Mouse (Mus musculus): ENCODE data around the gene Zdhhc4. TPM values are rescaled to one million over a fixed set of nuclear protein-coding genes. Genes with fewer than 3 reads are reported as not detected.

The Zdhhc4 gene
- polyA plus RNA-seq, 1 experiment from 2014 or later, result 72.3 TPM

DNA sequence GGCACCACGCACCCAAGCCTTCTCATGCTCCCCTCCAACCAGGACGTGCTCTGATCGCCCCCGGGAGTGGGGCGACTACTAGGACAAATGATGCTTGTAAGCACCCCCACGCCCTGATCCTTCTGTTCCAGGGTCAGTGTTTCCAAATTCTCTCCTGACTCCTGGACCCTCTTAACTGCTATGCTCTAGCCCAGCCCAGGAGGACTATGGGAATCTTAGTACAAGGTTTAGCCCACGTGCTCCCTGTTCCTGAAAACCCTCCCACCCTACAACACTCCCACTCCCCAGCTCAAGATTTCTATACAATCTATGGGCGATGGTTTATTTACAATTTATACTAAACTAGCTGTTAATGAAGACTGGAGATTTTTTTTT is 13.6 kb downstream of the Zdhhc4 start:
- Histone ChIP-seq H3K27me3 (no peaks in the 10 kb centered on the region), H3K9me3 (no peaks in the 10 kb centered on the region), H3K4me2 (peak overlapping the region; percentile 82), H3K27ac (no peak overlapping the region), H3K4me1 (peaks cover 24% of the 10 kb centered on the region), H3K36me3 (peaks cover 75% of the 10 kb centered on the region), H3K9ac (no peak overlapping the region), H3K4me3 (peak overlapping the region; percentile 91)
- WGBS, result 14% methylated on average over 8 of the region's 8 CpGs
- ATAC-seq (ENCODE audit: insufficient number of reproducible peaks, low FRiP score, low TSS enrichment, low read depth), result 0 out of 2 replicates have a peak, but pooled peaks have one; percentile 9

DNA sequence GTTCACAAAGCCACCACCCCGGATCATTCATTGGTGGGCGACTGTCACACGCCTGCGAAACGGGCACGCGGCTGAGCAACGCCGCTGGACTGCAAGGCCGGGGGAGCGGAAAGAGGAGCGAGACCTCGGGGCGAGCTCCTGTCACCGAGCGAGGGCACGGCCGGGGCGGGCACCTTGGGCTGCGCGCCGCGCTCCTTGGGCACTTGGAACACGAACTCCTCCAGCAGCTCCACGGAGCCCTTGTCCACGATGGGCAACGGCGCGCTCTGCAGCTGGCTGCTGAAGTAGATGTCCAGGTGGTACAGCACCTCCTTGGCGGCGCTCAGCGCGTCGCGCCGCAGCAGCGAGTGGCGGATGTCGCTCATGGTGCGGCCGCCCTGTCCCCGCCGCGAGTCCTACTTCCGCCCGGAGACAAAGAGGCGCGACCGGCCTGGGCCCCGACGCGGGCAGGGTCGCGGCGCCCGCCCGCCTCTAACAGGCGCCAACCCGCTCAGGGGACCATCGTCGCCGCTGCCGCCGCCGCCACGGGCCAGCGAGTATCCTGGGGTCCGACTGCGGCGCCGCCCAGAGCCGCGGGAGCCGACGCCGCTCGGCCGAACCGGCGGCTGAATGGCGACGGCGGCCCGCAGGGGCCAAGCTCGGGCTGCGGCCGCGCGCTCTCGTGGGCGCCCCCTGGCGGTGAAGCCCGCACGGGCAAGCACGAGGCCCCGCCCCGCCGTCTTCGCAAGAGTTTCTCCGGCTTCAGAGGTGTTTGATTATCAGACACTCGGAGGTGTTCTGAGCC is 14.1 kb downstream of the Zdhhc4 start, which contains the start of gene E130309D02Rik:
TSS of gene E130309D02Rik (minus strand) at position 631 of the 784 bp plus-strand sequence.
- Histone ChIP-seq H3K4me3 (peak within 1 kb of the TSS; percentile 91), H3K36me3 (peaks cover 75% of the 10 kb centered on the region), H3K27me3 (no peaks in the 10 kb centered on the region), H3K9me3 (no peaks in the 10 kb centered on the region), H3K9ac (peak within 1 kb of the TSS; percentile 89), H3K4me1 (peaks cover 24% of the 10 kb centered on the region), H3K4me2 (peak within 1 kb of the TSS; percentile 82), H3K27ac (peak within 1 kb of the TSS; percentile 90)
- WGBS, result under 1% methylated on average over 93 of the region's 101 CpGs
- ATAC-seq (ENCODE audit: insufficient number of reproducible peaks, low FRiP score, low TSS enrichment, low read depth), result peak; percentile 75

DNA sequence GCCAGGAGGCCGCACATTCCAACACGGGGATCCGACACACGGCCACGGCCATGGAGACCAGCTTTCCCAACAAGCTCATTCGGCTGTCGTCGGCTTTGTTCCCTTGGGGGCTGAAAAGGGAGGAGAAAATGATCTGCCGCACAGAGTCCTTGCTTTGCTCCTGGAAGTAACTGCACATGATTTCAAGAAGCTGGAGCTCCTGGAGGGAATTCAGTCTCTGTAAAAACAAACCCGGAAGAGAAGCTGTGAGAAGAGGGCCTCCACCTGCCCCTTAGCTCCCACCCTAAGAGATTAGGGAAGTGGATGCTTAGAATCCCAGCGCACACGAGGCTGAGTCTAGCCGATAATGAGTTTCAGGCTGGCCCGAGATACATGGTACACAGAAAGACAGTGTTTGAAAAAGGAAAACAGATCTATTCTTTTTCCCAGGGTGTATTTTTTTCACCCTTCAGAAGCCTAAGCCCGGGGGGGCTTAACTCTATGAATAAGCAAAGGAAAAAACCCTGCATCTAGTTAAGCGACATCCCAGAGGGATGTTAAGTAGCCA is 14.8 kb downstream of the Zdhhc4 start:
- no peaks in the 10 kb centered on the region for H3K27me3 ChIP-seq
- peak overlapping the region; percentile 82 for H3K4me2 ChIP-seq
- ATAC-seq (ENCODE audit: insufficient number of reproducible peaks, low FRiP score, low TSS enrichment, low read depth), result no peak
- 0 out of 2 replicates have a peak overlapping the region, but pooled peaks have one; percentile 90 for H3K27ac ChIP-seq
- peaks cover 24% of the 10 kb centered on the region for H3K4me1 ChIP-seq
- H3K9ac ChIP-seq, result peak overlapping the region; percentile 89
- H3K4me3 ChIP-seq, result peak overlapping the region; percentile 91
- no peaks in the 10 kb centered on the region for H3K9me3 ChIP-seq
- WGBS, result 1% methylated on average over 16 of the region's 16 CpGs
- peaks cover 75% of the 10 kb centered on the region for H3K36me3 ChIP-seq

DNA sequence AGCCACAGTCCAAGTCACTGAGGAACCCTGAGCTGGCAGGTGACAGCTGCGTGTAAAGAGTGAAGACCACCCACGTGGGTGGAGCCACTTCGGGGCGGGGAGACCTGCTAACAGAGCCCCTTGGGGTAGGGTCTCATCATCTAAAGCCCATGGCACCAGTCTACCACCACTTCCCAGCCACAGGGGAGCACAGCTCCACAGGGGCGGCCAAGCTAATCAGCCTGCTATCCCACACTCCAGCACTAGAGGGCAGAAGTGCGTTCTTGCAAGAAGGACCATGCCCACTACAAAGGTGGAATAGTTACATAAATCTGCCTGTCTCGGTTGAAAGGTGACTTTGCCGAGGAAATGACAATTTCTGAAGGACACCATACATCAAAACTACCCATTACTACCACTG is 17.2 kb downstream of the Zdhhc4 start:
- no peak overlapping the region for H3K4me2 ChIP-seq
- no peak for ATAC-seq (ENCODE audit: insufficient number of reproducible peaks, low FRiP score, low TSS enrichment, low read depth)
- H3K4me1 ChIP-seq, result peaks cover 24% of the 10 kb centered on the region
- H3K9ac ChIP-seq, result no peak overlapping the region
- no peak overlapping the region for H3K27ac ChIP-seq
- H3K27me3 ChIP-seq, result no peaks in the 10 kb centered on the region
- no peaks in the 10 kb centered on the region for H3K9me3 ChIP-seq
- 65% methylated on average over 8 of the region's 8 CpGs for WGBS
- peaks cover 75% of the 10 kb centered on the region for H3K36me3 ChIP-seq
- no peak overlapping the region for H3K4me3 ChIP-seq

DNA sequence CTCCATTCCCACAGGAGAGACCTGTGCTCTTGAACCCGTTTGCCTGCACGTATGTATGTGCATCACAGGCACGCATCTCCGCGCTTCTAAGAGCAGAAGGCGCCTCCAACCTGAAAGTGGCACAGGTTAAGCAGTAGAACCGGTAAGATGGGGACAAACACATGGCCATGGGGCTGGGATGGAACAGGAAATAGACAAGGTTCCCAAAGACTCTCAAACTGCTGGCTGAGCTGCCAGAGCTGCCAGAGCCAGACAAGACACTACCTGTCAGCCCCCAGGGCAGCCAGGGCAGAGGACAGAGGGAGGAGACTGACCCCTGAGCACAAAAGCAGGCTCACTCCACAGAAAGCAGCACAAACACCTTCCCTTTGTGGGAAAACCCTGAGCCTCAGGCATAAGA is 19.1 kb downstream of the Zdhhc4 start:
- H3K4me2 ChIP-seq, result no peak overlapping the region
- peaks cover 20% of the 10 kb centered on the region for H3K4me1 ChIP-seq
- H3K36me3 ChIP-seq, result peaks cover 84% of the 10 kb centered on the region
- H3K9ac ChIP-seq, result no peak overlapping the region; the same call in 1 of the 2 replicates
- no peaks in the 10 kb centered on the region for H3K27me3 ChIP-seq
- WGBS, result 86% methylated on average over 7 of the region's 7 CpGs
- H3K27ac ChIP-seq, result no peak overlapping the region
- ATAC-seq (ENCODE audit: insufficient number of reproducible peaks, low FRiP score, low TSS enrichment, low read depth), result no peak
- H3K9me3 ChIP-seq, result no peaks in the 10 kb centered on the region
- no peak overlapping the region for H3K4me3 ChIP-seq

DNA sequence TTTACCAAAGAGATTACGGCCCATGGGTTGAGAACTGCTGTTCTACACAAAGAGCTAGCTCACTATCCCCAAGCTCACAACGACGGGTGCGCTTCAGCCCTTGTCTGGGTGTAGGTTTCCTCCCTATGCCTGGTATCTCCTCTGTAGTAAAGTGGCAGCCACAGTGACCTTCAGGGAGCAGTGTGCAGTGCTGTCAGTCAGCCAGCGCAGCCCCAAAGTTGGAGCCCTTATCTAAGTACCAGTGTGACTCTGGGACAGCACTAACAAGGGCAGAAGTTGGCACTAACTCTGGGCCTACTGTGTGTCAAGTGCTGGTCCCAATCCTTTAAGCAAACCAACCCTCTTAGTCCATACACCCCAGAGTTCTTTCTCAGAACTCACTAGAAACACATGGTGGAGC is 20.2 kb downstream of the Zdhhc4 start:
- Histone ChIP-seq H3K36me3 (peaks cover 92% of the 10 kb centered on the region), H3K27ac (no peak overlapping the region), H3K9ac (no peak overlapping the region), H3K9me3 (no peaks in the 10 kb centered on the region), H3K4me1 (peaks cover 15% of the 10 kb centered on the region), H3K27me3 (no peaks in the 10 kb centered on the region), H3K4me3 (no peak overlapping the region), H3K4me2 (no peak overlapping the region)
- no peak for ATAC-seq (ENCODE audit: insufficient number of reproducible peaks, low FRiP score, low TSS enrichment, low read depth)
- WGBS, result 94% methylated on average over 5 of the region's 5 CpGs

DNA sequence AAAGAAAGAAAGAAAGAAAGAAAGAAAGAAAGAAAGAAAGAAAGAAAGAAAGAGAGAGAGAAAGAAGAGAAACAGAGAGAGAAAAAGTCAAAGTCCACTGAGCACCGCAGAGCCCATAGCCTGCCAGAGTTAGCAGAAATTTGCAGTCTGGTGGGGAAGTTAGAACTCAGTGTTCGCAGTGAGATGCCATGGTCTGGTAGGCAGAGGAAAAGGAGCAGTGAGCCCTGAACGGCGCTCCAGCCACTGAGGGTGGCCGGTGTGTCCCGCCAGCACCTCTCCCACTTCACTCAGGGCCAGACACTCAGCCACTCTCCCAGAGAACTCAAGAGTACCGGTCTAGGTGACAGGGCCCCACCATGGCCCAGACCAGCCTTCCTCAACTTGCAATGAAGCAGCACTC is 24.8 kb downstream of the Zdhhc4 start:
- ATAC-seq (ENCODE audit: insufficient number of reproducible peaks, low FRiP score, low TSS enrichment, low read depth), result no peak
- Histone ChIP-seq H3K36me3 (peaks cover 96% of the 10 kb centered on the region), H3K27me3 (no peaks in the 10 kb centered on the region), H3K4me3 (no peak overlapping the region), H3K27ac (no peak overlapping the region), H3K4me2 (no peak overlapping the region), H3K9me3 (no peaks in the 10 kb centered on the region), H3K9ac (no peak overlapping the region), H3K4me1 (no peaks in the 10 kb centered on the region)
- 90% methylated on average over 7 of the region's 7 CpGs for WGBS

DNA sequence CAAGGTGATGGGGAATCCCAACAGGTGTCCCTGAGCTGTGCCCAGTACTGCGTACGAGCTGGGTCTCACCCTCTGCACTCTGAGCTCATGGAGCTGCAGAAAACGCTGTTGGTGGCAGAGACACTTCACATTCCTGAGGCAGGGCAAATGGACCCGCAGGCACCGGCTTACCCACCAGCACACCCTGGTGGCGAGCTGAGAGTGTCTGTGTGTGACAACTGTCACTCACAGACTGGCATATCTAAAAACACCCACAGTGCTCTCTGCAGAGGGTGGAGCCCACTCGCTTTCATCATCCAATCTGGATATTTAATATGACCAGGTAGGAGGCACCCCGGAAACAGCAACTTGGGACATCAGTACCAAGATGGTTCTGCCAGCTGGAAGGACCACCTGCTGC is 27.8 kb downstream of the Zdhhc4 start:
- no peaks in the 10 kb centered on the region for H3K9me3 ChIP-seq
- ATAC-seq (ENCODE audit: insufficient number of reproducible peaks, low FRiP score, low TSS enrichment, low read depth), result no peak
- 79% methylated on average over 8 of the region's 8 CpGs for WGBS

DNA sequence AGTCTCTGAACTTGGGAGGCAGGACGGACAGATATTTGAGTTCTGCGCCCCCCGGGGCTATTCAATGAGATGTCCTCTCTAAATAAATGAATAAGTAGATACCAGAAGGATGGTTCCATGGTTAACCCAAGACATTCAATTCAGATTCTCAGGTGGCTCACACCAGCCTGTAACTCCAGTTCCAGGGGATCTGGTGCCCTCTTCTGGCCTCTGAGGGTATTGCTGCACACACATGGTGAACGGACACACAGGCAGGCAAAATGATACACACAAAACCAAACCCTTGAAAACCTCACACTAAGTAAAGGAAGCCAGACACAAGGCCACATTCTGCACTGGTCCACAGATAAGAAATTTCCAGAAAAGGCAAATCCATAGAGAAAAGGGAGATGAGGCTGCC is 29.4 kb downstream of the Zdhhc4 start:
- H3K36me3 ChIP-seq, result peaks cover 61% of the 10 kb centered on the region
- ATAC-seq (ENCODE audit: insufficient number of reproducible peaks, low FRiP score, low TSS enrichment, low read depth), result no peak
- WGBS, result 95% methylated on average over 4 of the region's 4 CpGs
- H3K27me3 ChIP-seq, result peaks cover under 1% of the 10 kb centered on the region; the same call in 1 of the 2 replicates
- H3K4me3 ChIP-seq, result no peak overlapping the region
- no peaks in the 10 kb centered on the region for H3K4me1 ChIP-seq
- no peak overlapping the region for H3K4me2 ChIP-seq
- no peak overlapping the region for H3K27ac ChIP-seq
- no peak overlapping the region for H3K9ac ChIP-seq
- H3K9me3 ChIP-seq, result no peaks in the 10 kb centered on the region

More for the DNA sequence above, 27.8 kb downstream of the Zdhhc4 start:
- peaks cover 77% of the 10 kb centered on the region for H3K36me3 ChIP-seq
- H3K9ac ChIP-seq, result no peak overlapping the region
- no peak overlapping the region for H3K4me3 ChIP-seq
- no peak overlapping the region for H3K4me2 ChIP-seq
- no peak overlapping the region for H3K27ac ChIP-seq
- H3K27me3 ChIP-seq, result no peaks in the 10 kb centered on the region
- H3K4me1 ChIP-seq, result no peaks in the 10 kb centered on the region

DNA sequence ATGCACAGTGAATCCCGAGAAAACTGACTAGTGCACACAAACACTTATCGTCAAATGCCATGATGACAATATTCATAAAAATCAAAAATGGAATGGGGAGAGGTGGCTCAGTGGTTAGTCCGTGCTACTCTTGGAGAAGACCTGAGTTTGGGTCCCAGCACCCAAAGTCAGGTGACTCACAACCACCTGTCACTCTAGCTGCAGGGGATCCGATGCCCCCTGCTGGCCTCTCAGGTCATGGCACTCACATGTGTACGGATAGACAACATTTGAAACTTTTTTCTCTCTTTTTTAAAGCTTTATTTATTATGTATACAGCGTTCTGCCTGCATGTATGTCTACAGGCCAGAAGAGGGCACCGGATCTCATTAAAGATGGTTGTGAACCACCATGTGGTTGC is 30.7 kb downstream of the Zdhhc4 start:
- 91% methylated on average over 7 of the region's 7 CpGs for WGBS
- no peak overlapping the region for H3K27ac ChIP-seq
- no peak for ATAC-seq (ENCODE audit: insufficient number of reproducible peaks, low FRiP score, low TSS enrichment, low read depth)
- H3K9ac ChIP-seq, result no peak overlapping the region
- no peaks in the 10 kb centered on the region for H3K9me3 ChIP-seq
- peaks cover 52% of the 10 kb centered on the region for H3K36me3 ChIP-seq
- H3K4me2 ChIP-seq, result no peak overlapping the region
- peaks cover 10% of the 10 kb centered on the region for H3K4me1 ChIP-seq
- no peak overlapping the region for H3K4me3 ChIP-seq
- H3K27me3 ChIP-seq, result peaks cover 13% of the 10 kb centered on the region

DNA sequence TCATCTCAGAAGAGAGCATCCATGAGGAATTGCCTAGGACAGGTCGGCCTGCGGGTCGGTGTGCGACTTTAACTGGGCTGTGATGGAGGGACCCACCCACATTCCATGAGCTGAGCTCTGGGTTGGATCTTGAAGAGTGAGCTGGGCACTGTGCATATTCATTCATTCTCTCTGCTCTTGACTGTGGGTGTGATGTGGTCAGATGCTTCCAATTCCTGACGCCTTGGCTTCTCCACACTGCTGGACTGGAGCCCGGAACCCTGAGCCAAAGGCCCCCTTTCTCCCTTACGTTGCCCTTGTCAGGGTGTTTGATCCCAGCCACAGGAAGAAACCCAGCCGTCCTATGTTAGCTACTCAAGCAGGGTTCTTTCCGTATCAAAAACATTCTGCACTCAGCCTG is 31.1 kb downstream of the Zdhhc4 start:
- Histone ChIP-seq H3K9ac (no peak overlapping the region), H3K4me3 (no peak overlapping the region), H3K4me2 (no peak overlapping the region), H3K9me3 (no peaks in the 10 kb centered on the region), H3K27me3 (peaks cover 17% of the 10 kb centered on the region), H3K36me3 (peaks cover 48% of the 10 kb centered on the region), H3K4me1 (peaks cover 14% of the 10 kb centered on the region), H3K27ac (no peak overlapping the region)
- 85% methylated on average over 9 of the region's 9 CpGs for WGBS
- ATAC-seq (ENCODE audit: insufficient number of reproducible peaks, low FRiP score, low TSS enrichment, low read depth), result no peak

DNA sequence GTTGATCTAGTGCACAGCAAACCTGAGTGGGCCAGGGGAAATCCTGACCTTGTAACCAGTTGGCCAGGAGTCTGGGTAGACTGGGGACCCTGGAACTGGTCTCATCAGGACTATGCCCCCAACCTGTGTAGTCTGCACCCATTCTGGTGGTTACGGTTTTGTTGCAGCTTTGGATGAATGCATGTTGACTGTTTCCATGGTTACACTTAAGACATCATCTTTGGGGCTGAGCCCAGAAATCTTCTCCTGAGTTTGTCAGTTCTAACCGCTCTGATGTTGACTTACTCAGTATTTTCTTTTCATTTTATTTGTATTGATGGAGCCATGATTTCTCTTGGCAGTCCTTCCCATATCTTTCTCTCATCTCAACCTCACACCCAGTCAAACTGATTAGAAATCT is 33.7 kb downstream of the Zdhhc4 start:
- ATAC-seq (ENCODE audit: insufficient number of reproducible peaks, low FRiP score, low TSS enrichment, low read depth), result no peak
- no peak overlapping the region for H3K9ac ChIP-seq
- H3K9me3 ChIP-seq, result no peaks in the 10 kb centered on the region
- no peak overlapping the region for H3K4me2 ChIP-seq
- peaks cover 22% of the 10 kb centered on the region for H3K36me3 ChIP-seq
- H3K4me1 ChIP-seq, result peaks cover 21% of the 10 kb centered on the region
- 85% methylated on average over 2 of the region's 2 CpGs for WGBS
- H3K27ac ChIP-seq, result no peak overlapping the region
- H3K4me3 ChIP-seq, result no peak overlapping the region
- H3K27me3 ChIP-seq, result peaks cover 44% of the 10 kb centered on the region
